Mouse (Mus musculus) macrophage (primary cell): ENCODE results near the gene Sh2d3c. TPM values are rescaled to one million over a fixed set of nuclear protein-coding genes. Genes with fewer than 3 reads are reported as not detected.

Experiments used
- H3K27ac ChIP-seq: fragments of 350-480 bp; formaldehyde crosslinking; 2 replicates; pipeline ENCODE4 v1.9.0; 2021
- H3K36me3 ChIP-seq: fragments of 350-480 bp; formaldehyde crosslinking; 2 replicates; pipeline ENCODE4 v1.9.0; 2021; ENCODE audit errors: inconsistent target
- H3K4me3 ChIP-seq: fragments of 350-480 bp; formaldehyde crosslinking; 2 replicates; pipeline ENCODE4 v1.9.0; 2021; ENCODE audit errors: inconsistent target
- H3K79me2 ChIP-seq: fragments of 350-480 bp; formaldehyde crosslinking; 2 replicates; pipeline ENCODE4 v1.9.0; 2021; ENCODE audit errors: inconsistent target
- WGBS: methylation state at CpG from one replicate; pipeline ENCODE4 v1.1.7; 2026; ENCODE audit warnings: inconsistent platforms; ENCODE audit not compliant: missing documents; 5-methylcytosine and 5-hydroxymethylcytosine counted together
- polyA plus RNA-seq: library from polyadenylated mRNA; stranded (reverse); fragments of 250-400 nt; gene quantifications from 3 replicates; pipeline ENCODE4 v1.2.4, GENCODE M21; 2018; ENCODE audit warnings: inconsistent platforms
- total RNA-seq, 78 experiments: library from RNA; depleted of rRNA; stranded (reverse); fragments of 250-400 nt; gene quantifications; 1 replicate in 9 of 78; 2 replicates in 24 of 78; 3 replicates in 43 of 78; 4 replicates in 2 of 78; pipeline ENCODE4 v1.2.4; 2018; ENCODE audit warnings: inconsistent platforms in 56 of 78

The Sh2d3c gene
- total RNA-seq (2018; cell fraction: chromatin; rRNA removed), result 100 to 1,000 TPM in 4 of 26 experiments, 10 to 100 TPM in 22; 12.3 to 119 (median 36.5) TPM
- 10 to 100 TPM in 9 of 26 experiments, 1 to 10 TPM in 17; 1.3 to 21.4 (median 5.9) TPM for total RNA-seq (2018; cell fraction: cytosol; rRNA removed)
- 10 to 100 TPM in 23 of 26 experiments, 1 to 10 TPM in 3; 4.8 to 46.5 (median 17.6) TPM for total RNA-seq (2018; cell fraction: nucleus; rRNA removed)
- 9.3 to 12.5 TPM (median 9.9 TPM) in 3 replicates for polyA plus RNA-seq

DNA sequence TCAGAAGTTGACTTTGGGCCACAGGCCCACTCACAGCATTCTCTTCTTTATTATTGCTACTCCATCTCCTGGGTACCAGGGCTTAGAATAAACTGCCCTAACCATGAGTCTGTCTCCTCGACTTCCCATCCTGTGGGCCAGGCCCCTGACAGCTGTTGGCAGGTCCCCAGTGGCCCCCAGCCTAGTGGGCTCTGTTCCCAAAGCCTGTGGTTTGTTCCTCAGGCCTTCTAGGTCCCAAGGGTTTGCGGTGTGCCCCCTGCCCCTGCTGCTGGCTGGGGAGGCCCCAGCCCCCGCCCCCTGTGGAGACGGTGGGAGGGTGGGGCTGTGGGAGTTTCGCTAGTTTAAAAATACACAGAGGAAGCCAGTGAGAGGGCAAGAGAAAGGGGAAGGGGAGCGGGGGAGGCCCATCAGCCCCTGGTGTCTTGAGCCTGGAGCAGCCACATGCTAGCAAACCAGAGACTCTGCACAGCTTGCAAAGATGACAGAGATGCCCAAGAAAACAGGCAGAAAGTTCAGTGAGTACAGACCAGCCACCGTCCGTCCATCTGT lies at the start of gene Sh2d3c:
TSS of gene Sh2d3c (plus strand) at position 375 of the 549 bp plus-strand sequence.
- 4% methylated on average over 8 of the region's 8 CpGs for WGBS
- Histone ChIP-seq H3K79me2 (peaks cover 53% of the 10 kb centered on the region), H3K27ac (peak within 1 kb of the TSS; percentile 70), H3K36me3 (peaks cover 9% of the 10 kb centered on the region; the same call in 1 of the 2 replicates), H3K4me3 (peak within 1 kb of the TSS; percentile 51)

DNA sequence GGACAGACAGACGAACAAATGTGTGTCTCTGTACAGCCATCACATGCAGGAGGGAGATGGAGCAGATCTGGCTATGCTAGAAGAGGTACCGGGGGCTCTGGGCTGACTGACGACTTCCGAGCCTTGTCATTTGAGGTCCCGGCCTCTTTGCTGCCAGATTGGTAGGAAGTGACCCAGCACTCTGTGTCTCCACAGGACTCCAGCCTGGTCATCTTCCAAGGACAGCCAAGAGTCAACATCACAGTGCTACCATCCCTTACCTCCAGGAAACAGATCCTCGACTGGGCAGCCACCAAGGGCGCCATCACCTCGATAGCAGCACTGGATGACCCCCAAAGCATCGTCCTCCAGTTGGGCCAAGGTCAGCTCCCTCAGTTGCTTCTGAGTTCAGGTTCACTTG lies 49.7 kb upstream of the Sh2d3c start:
- Histone ChIP-seq H3K36me3 (peaks cover 28% of the 10 kb centered on the region; the same call in 1 of the 2 replicates), H3K79me2 (no peaks in the 10 kb centered on the region), H3K27ac (no peak overlapping the region), H3K4me3 (no peak overlapping the region)
- WGBS, result 90% methylated on average over 8 of the region's 9 CpGs

DNA sequence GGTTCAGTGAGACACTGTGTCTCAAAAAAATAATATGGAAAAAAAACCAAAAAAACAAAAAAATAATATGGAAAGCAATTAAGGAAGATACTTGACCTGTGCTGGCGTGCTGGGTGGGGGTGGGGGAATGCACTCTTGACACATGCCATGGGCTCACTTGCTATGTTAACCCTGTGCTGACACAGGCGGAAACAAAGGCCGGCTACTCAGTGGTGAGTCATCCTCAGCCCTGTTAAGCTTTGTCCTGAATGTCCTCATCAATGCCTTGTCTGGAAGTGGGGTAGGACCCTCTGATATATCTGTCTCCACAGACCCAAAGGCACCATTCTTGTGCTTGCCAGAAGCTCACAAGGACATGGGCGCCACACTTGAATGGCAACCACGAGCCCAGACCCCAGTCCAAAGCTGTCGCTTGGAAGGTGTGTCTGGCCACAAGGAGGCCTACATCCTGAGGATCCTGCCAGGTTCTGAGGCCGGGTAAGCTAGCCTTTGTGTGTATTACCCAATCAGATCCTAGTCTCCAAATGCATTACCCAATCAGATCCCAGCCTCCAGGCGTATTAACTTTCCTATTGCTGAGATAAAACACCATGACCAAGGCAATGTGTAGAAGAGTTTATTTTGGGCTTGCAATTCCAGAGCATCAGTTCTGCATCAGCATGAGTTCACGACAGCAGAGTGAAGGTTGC lies 48.8 kb upstream of the Sh2d3c start:
- Histone ChIP-seq H3K27ac (no peak overlapping the region), H3K79me2 (no peaks in the 10 kb centered on the region)

DNA sequence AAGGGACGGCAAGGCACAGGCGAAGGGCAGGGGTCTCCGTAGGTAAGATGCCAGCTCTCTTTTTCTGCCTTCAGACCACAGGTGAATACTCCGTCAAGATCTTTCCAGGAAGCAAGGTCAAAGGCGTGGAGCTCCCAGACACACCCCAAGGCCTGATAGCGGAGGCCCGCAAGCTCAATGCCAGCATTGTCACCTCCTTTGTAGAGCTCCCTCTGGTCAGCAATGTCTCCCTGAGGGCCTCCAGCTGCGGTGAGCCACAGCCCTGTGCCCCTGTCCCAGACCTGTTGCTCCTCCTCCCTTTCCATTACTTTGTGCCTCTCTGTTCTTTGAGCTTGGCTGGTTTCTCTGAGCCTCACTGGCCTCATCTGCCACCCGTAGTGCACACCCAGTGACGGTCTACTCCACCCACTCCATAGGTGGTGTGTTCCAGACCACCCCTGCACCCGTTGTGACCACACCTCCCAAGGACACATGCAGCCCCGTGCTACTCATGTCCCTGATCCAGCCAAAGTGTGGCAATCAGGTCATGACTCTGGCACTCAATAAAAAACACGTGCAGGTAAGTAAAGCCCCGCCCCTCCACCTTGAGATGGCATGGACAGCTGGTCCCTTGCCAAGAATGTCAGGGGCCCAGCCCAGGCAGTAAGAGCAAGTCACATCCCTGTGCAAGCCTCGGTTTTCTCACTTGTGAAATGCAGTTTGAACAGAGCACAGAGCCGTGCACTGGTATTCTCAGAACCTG lies 47.5 kb upstream of the Sh2d3c start:
- Histone ChIP-seq H3K27ac (no peak overlapping the region), H3K36me3 (peaks cover 39% of the 10 kb centered on the region; the same call in 1 of the 2 replicates)

More for the DNA sequence above, 48.8 kb upstream of the Sh2d3c start:
- WGBS, result 79% methylated on average over 9 of the region's 9 CpGs
- H3K36me3 ChIP-seq, result peaks cover 28% of the 10 kb centered on the region; the same call in 1 of the 2 replicates
- H3K4me3 ChIP-seq, result no peak overlapping the region

DNA sequence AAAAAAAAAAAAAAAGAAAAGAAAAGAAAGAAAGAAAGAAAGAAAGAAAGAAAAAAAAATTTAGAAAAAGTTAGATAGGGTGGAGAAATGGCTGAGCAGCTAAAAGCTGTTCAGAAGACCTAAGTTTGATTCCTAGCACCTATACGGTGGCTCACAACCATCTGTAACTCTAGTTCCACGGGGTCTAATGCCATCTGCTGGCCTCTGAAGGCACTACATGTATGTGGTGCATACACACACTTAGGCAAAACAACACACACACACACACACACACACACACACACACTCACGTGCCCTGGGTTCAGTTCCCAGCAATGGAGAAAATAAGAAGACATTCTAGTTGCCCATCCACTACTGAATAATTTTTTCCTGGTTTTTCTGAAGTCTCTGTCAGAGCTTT lies 44.0 kb upstream of the Sh2d3c start:
- H3K4me3 ChIP-seq, result no peak overlapping the region
- WGBS, result 90% methylated on average over 3 of the region's 3 CpGs
- no peaks in the 10 kb centered on the region for H3K79me2 ChIP-seq
- H3K36me3 ChIP-seq, result peaks cover 45% of the 10 kb centered on the region; the same call in 1 of the 2 replicates
- H3K27ac ChIP-seq, result no peak overlapping the region

More for the DNA sequence above, 47.5 kb upstream of the Sh2d3c start:
- WGBS, result 94% methylated on average over 16 of the region's 16 CpGs
- no peak overlapping the region for H3K4me3 ChIP-seq
- H3K79me2 ChIP-seq, result no peaks in the 10 kb centered on the region

DNA sequence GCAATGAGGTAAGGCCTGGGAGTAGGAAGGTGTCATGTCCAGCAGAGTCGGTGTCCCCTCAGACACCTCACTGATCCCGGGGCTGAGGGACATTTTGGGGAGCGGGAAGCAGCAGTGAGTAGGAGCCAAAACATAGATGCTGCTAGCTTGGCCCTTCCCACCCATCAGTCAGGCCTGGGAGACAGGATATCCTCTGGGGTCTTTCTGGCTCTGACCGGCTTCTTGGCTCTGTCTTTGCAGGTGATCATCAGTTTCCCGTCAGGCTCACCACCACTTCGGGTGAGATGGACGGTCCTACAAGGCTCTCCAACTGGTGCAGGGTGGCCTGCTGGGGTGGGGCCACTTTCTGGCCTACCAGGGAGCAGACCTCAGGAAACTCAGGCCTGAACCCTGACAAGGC lies 43.2 kb upstream of the Sh2d3c start:
- H3K4me3 ChIP-seq, result no peak overlapping the region
- peaks cover 41% of the 10 kb centered on the region; the same call in 1 of the 2 replicates for H3K36me3 ChIP-seq
- H3K27ac ChIP-seq, result no peak overlapping the region
- 93% methylated on average over 7 of the region's 7 CpGs for WGBS
- no peaks in the 10 kb centered on the region for H3K79me2 ChIP-seq

DNA sequence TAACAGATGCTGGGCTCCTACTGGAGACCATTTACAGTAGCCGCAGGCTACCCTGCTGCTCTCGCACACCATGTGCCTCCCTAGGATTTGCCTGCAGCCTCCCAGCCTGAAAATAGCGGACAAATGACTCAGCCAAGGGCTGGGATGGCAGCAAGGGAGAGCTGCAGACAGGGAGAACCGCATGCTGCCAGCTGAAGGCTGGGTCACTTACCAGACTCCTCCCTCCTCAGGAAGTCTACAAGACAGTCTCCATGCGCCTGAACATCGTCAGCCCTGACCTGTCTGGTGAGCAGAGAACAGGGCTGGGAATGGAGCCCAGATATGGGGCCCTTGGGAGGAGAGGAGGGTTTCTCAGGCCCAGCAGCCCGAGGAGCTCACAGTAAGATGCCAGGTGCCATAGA lies 40.8 kb upstream of the Sh2d3c start:
- no peaks in the 10 kb centered on the region for H3K79me2 ChIP-seq
- 86% methylated on average over 7 of the region's 7 CpGs for WGBS

DNA sequence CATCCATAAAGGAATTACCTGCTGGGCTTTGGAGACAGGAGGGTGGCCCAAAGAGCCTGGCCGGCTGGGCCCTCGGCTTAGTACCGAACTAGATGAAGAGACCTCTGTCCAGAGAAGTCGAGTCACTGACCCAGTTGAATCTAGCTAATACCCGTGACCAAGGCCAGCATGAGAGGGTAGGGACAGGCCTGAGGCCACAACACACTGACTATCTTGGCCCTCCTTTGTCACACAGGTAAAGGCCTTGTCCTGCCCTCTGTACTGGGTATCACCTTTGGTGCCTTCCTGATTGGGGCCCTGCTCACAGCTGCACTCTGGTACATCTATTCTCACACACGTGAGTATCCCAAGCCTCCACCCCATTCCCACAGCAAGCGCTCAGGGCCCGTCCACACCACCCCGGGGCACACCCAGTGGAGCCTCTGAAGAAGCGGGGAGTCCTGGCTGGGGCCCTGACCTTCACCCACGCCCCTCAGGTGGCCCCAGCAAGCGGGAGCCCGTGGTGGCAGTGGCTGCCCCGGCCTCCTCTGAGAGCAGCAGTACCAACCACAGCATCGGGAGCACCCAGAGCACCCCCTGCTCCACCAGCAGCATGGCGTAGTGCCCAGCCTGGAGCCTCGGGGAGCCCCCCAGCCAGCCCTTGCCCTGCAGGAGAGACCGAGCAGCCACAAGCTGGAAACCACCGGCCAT lies 39.7 kb upstream of the Sh2d3c start:
- Histone ChIP-seq H3K79me2 (no peaks in the 10 kb centered on the region), H3K4me3 (no peak overlapping the region), H3K36me3 (peaks cover 23% of the 10 kb centered on the region; the same call in 1 of the 2 replicates), H3K27ac (no peak overlapping the region)
- WGBS, result 87% methylated on average over 19 of the region's 19 CpGs

More for the DNA sequence above, 40.8 kb upstream of the Sh2d3c start:
- Histone ChIP-seq H3K27ac (no peak overlapping the region), H3K4me3 (no peak overlapping the region), H3K36me3 (peaks cover 27% of the 10 kb centered on the region; the same call in 1 of the 2 replicates)

DNA sequence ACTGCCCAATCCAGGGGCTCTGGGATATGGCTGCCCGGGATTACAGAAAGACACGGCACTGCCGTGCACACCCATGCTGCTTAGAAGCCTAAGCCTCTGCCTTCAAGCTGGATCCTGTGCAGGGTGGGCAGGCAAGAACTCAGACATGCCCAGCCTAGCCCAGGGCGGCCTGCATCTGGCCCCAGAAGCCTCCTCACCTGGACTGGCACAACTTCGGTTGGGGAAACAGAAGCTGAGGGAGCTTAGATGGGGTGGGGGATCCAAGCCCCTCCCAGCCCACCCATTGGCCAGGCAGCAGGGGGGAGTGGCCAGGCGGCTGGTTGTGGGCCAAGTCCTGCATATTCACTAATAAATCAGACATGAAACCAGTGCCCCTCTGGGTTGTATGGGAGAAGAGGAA lies 39.1 kb upstream of the Sh2d3c start:
- 76% methylated on average over 6 of the region's 6 CpGs for WGBS
- H3K36me3 ChIP-seq, result peaks cover 27% of the 10 kb centered on the region; the same call in 1 of the 2 replicates

DNA sequence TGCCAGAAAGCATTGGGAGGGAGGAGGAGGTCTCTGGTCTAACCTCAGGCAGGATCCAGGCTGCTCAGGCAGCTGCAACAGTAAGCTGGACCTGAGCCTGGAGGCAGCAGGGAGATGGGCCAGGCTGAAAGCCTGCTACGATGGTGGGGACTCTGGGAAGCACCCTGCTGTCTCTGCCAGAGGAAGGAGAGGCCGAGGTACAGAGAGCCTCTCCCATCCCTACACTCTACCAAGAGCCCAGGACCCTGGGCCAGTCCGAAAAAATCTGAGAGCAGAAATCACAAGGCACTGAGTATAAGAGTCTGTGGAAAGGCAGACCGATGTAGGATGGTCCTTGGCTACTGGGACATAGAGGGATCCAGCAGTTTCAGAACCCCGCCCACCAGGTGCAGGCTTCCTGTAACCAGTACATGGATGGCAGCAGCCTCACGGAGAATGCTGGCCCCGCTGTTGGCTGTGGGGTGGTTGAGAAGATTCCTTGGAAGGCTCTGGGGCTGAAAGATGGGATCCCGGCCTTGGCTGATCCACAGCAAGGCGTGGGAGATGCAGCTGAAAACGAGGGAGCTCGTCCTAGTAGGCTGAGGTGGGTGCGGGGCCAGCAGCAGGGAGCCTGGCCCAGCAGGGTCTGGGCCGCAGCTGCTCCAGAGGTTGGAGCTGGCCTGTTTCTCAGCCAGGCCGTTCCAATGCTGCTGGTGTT lies 38.0 kb upstream of the Sh2d3c start:
- H3K4me3 ChIP-seq, result no peak overlapping the region
- H3K36me3 ChIP-seq, result peaks cover 20% of the 10 kb centered on the region; the same call in 1 of the 2 replicates
- no peak overlapping the region for H3K27ac ChIP-seq
- 90% methylated on average over 14 of the region's 14 CpGs for WGBS
- no peaks in the 10 kb centered on the region for H3K79me2 ChIP-seq

More for the DNA sequence above, 39.1 kb upstream of the Sh2d3c start:
- Histone ChIP-seq H3K79me2 (no peaks in the 10 kb centered on the region), H3K27ac (no peak overlapping the region), H3K4me3 (no peak overlapping the region)

DNA sequence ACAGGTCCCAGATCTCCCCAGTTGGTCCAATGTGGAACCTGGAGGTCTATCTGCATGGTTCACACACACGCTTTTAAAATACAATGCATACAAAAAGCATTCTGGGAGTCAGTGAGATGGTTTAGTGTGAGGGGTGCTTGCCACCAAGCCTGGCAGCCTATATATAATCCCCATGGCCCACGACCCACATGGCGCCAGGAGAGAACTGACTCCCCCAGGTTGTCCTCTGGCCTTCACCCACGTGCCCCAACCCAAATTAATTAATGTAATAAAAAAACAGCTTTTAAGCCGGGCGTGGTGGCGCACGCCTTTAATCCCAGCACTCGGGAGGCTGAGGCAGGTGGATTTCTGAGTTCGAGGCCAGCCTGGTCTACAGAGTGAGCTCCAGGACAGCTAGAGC lies 37.2 kb upstream of the Sh2d3c start:
- 95% methylated on average over 10 of the region's 10 CpGs for WGBS
- no peak overlapping the region for H3K4me3 ChIP-seq
- H3K79me2 ChIP-seq, result no peaks in the 10 kb centered on the region
- peaks cover 12% of the 10 kb centered on the region; the same call in 1 of the 2 replicates for H3K36me3 ChIP-seq
- no peak overlapping the region for H3K27ac ChIP-seq

DNA sequence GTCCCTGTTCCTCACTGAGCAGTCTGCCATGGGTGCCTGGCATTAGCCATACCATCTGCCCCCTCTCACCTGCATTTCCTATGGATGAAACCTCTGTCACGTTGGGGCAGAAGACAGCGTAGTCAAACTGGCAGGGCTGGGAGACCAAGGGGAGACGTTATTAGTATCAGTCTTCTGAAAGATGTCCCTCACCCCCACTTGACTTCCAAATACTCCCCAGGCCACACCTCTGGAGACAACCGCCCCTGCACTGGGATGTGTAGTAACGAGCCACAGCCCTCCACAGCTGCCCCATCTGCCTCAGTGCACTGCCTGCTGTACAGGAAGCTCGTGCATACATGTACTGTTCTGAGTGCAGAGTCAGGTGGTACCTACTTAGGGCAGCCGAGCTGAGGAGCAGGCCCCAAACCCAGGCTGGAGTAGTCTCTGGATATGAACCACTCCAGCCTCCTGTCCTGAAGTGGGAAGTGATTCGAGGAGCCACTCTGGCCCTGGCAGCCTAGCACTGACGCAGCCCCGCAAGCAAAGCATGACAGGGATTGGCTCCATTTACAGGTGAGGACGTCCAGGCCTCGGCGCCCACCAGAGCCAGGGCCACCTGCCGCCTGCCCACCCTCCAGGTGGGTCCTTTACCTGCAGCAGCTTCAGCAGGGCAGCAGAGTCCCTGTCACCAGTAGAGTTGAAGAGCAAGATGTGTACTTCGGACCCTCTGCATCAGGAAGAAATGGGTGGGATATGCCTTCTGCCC lies 36.0 kb upstream of the Sh2d3c start:
- Histone ChIP-seq H3K4me3 (no peak overlapping the region), H3K27ac (no peak overlapping the region), H3K79me2 (no peaks in the 10 kb centered on the region), H3K36me3 (0 out of 2 replicates have a peak, but pooled peaks cover 5% of the 10 kb centered on the region)
- 92% methylated on average over 15 of the region's 15 CpGs for WGBS

DNA sequence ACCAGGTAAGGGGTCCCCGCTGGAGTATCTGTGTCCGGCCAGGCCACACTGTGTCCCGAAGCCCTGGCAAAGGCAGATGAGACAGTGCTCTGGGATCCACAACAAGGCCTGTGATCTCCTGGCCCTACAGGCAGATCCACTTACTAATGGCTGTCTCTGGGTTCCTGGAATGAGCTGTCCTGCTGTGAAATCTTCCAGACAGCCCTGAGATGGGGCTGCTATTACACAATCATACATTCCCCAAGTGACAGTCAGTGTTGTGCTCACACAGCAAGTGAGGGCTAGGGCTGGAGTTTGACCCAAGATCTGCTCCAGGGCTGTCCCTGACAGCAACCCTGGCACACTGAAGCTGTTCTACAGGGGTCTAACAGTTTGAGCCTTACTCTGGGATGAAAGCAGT lies 35.0 kb upstream of the Sh2d3c start:
- Histone ChIP-seq H3K4me3 (no peak overlapping the region), H3K79me2 (no peaks in the 10 kb centered on the region), H3K27ac (no peak overlapping the region), H3K36me3 (0 out of 2 replicates have a peak, but pooled peaks cover 5% of the 10 kb centered on the region)
- 95% methylated on average over 3 of the region's 3 CpGs for WGBS
